Mouse (Mus musculus) CD8-positive naive resting alpha-beta T cell, adult 2 months (primary cell): ENCODE data around the gene Gnpnat1.
"Not testable (repeated sequence)": the region's sequence is repeated elsewhere in the genome, so short reads cannot be mapped to it uniquely, and the experiment has no call there.

Experiments
- DNase-seq, 2 experiments: peaks; one replicate each; pipeline ENCODE4 v3.0.0; 2022; ENCODE audit warnings: low read depth in 2 of 2, low spot score in 2 of 2

The Gnpnat1 gene

DNA sequence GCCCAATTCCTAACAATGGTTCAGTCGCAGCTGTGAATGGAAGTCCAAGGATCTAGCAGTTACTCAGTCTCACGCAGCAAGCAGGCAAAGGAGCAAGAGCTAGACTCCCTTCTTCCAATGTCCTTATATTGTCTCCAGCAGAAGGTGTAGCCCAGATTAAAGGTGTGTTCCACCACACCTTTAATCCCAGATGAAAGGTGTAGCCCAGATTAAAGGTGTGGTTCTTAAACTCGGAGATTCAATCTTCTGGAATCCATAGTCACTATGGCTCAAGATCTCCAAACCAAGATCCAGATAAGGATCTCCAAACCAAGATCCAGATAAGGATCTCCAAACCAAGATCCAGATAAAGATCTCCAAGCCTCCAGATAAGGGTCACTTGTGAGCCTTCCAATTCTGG, at the start of gene Gnpnat1:
TSS of gene Gnpnat1 (minus strand) at position 101 of the 400 bp plus-strand sequence.
- DNase-seq = not testable (repeated sequence)

DNA sequence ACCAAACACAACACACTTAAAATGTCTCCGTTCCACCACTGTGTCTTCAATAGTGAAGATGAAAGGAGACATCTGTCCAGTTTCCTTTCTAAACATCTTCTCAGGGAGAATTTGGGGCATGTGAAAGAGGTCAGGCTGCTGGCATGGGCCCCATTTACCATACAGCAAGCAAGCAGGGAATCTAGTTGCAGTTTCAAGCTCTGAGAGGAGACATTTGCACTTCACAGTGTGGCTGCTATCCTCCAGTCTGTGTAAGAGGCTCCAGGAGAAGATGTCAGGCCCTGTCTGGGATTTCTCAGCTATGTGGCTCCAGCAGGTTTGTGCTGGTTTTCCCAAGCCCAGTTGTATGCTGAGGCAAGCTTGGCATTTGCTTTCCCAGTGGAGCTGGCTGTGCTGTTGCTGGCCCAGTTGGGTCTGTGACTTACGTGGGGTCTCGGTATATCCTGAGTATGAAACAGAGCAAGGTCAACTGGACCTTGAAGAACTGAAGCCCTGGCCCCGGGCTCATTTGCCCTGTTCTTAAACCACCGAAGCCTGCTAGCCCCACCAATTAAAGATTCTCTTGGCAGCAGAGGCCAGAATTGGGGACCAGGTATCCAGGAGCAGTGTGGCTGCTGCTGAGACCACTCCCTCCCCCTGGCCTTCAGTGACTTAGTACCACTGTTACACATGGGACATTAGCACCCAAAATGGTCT, 49.0 kb upstream of the Gnpnat1 start:
- no peak for DNase-seq

DNA sequence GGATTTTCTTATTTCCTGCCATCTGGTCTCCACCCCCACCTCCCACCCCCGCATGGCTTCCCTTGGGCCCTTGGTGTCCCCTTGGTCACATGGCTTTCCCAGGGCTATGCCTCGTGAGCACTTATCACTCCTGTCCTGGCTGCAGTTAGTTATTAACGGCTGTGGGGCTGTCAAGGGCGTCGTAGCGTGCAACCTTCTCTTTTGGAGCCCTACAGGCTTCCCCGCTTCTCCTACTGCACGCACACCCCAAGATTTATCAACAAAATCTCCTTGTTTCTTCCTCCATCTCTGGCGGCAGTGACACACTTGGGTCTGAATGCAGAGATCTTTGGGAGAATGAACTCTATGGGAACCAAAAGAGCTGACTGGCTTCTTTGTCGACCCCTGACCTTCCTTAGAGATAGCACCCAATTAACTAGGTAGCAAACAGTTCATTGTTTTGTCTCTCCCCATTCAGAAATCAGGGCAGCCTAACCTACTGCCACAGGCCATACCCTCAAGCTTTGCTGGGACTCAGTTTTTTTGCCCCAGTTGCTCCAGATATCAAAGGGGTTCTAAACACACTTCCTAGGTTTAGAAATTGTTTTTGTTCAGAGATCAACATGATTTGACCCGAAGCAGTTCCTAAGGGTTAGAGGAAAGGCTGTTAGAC, 48.3 kb upstream of the Gnpnat1 start:
- no peak for DNase-seq

DNA sequence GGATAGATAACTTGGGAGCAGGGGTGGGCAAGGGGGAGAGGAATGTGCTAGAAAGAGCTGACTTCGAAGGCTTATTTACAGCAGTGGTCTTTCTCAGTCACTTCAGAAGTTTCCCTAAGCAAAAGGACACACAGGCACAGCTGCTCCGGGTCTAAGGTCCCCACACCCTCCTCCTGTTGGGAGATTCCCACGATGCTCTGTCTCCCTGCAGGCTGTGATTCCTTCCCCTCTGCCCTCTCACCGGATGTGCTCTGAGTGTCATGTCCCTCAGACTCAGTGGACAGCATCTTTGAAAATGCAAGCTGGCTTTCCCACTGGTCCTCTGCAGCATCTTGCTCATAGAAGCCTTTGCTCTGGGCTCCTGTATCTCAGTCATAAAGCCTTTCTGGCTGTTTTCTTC, 47.4 kb upstream of the Gnpnat1 start:
- no peak for DNase-seq

DNA sequence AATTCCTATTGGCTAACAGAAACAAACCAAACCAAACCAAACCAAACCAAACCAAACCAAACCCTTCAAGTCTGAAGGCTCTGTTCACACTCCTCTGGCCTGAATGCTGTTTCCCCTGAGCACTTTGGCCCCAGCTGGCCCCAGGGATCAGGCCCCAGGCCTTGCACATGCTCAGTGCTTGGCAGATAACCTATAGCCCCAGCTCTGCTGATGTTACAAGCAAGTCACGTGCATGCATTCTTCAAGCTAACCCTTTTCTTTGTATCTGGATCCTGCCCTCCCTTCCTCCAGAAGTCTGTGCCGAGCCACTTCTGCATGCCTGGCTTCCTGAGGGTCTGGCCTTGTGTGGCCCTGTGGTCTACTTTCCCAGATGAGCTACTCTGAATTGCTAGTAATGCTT, 46.4 kb upstream of the Gnpnat1 start:
- no peak for DNase-seq

DNA sequence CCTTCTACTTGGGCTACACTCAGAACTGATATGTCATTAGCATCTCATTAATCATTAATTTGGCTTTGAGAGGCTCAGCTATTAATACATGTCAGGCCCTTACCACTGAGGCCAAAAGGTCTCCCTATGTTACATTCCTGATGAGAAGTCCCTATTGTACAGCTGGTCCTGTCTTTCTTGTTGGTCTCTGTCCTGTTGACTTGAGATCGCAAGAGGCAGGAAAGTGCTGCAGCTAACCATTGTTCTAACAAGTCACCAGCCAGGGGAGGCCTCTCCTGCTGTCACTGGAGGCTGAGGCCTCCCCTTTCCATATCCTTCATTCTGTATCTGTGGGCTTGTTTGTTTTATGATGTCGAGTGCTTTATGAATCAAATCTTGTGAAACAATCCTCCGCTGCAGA, 42.1 kb upstream of the Gnpnat1 start:
- no peak for DNase-seq

DNA sequence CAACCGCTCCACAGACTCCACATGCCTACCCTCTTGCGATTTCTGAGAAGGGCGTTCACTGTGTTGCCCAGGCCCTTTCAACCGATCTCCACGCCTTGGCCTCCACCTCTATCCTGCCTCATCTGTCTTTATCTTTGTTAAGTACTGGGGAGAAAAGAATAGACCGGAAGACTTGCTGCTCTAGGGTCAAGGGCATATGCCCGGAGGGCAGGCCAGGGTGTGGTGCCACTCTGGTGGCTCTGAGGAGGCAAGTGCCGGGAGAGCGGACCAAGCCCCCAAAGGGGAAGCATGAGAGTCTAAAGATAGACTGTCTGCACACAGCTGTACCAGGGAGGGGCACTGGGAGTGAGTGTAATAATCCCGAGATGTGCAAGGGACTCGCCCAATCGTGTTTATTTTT, 40.7 kb upstream of the Gnpnat1 start:
- DNase-seq = no peak

DNA sequence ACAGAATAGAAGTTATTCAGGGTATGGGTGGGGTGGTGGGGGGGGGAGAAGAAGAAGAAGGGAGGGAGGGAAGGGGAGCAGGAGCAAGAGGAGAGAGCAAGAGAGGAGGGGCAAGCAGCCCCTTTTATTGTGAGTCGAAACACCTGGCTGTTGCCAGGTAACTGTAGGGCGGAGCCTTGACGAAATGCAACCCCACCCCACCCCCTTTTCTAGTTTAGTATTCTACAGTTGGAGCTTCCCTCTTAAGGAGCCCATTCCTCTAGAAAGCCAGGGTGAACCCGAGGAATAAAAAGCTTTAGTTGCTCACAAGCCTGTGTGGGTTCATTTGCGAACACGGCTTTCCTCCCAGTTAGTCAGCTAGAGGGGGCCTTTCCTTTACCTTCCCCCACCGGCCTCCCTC, 40.2 kb upstream of the Gnpnat1 start:
- no peak for DNase-seq

DNA sequence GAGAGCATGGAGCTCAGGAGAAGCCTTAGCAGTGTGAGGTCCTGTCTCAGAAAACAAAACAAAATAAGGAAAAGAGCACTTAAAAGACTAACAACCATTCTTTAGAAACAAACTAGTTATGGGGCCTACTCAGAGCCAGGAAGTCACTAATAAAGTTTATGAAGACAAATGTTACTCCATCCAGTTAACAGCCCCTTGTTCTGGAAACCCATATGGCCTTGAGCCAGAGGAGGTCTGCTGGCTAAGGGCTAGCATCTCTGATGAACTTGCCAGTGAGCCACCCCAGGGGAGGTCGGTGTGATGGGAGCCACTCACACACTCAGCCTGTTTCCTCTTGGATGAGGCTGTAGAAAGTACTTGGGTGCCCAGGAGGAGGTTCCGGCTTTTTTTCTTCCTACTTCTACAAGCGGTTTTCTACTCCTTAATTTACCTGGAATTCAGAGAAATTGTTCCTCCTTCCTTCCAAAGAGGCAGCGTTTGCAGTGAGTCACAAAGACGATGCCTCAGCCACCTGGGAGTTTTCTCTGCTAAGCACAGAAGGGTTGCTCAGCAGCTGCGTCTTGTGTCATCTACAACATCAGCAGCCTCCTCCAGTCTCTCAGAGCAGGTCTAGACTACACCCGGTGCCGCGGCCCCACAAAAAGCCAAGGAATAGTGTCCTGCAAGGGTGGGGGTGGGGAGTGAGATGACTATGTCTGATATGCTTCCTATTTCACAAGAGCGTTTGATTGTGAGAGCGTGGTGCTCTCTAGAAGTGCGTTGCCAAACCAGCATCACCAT, 38.3 kb upstream of the Gnpnat1 start:
- DNase-seq = no peak

DNA sequence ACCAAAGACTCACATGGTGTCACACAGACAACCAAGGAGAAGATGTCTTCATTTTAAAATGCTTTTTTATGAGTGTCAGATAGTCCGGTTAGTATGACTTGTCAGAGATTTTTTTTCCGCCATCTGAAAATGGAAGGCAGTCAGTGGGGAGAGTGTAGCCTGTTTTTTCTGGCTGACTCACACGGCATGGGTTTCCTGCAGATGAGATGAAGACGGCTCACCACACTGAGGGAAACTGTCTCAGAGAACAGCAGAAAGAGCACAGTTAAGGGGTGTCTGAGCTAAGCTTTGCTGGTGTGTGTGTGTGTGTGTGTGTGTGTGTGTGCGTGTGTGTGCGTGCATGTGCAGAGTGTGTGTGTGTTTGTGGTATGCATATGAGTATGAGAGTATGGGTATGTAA, 36.6 kb upstream of the Gnpnat1 start:
- no peak for DNase-seq

DNA sequence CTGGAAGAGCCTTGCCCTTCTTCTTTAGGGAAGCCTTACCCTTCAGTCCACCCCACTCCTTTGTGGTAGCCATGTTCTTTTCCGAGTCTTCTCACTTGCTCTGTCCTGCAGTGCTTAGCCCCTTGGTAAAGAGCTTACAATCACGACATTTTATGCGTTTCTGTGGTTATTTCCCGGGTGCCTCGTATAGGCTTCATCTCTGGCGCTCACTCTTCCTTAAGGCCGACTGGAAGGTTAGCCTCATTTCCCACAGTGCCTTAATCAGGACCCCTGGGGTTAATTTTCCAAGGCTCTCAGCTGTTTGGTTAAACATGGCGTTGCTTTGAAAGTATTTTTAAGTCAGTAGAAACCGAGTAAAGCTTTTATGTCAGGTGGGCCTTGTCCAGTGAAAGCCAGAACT, 34.7 kb upstream of the Gnpnat1 start:
- DNase-seq = no peak

DNA sequence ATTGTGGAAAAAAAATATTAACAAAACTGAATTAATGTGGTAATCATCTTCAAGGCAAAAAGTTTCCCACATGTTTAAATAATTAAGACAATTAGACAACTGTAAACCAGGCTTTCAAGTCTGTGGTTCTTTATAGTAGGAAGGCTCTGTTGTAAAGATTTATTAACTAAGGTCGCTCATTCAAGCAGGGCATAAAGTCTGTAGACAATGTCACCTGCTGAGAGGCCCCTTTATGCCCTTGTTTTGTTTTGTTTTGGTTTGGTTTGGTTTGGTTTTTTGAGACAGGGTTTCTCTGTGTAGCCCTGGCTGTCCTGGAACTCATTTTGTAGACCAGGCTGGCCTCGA, 34.2 kb upstream of the Gnpnat1 start:
- no peak for DNase-seq

DNA sequence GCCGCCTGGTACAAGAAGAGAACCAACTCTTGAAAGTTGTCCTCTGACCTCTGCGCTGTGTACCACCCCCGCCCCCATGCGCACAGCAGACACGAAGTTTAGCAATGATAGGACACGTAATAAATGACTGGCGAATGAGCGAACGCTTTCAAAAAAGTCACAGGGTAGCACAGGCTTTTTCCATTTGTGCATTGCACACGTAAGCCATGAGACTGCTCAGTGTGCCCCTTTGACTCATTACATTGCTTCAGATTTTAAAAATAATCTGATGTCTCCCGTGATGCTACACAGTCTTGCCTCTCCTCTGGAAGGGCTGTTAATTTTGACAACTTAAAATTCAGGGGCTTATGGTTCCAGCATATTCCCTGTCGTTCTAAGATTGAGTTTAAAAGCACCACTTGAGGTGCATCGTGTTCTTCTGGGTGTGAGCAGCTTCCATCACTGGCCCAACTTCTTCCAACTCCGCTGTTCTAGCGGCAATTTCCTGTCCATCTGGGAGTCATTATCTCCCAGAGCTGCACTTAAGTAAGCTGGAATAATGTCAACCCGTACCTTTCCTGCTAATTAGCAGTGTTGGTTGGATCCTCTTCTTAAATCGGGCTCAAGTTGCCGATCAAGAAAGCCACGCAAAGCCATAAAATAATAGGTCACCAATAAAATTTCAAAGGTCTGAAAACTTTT, 33.7 kb upstream of the Gnpnat1 start:
- no peak for DNase-seq

DNA sequence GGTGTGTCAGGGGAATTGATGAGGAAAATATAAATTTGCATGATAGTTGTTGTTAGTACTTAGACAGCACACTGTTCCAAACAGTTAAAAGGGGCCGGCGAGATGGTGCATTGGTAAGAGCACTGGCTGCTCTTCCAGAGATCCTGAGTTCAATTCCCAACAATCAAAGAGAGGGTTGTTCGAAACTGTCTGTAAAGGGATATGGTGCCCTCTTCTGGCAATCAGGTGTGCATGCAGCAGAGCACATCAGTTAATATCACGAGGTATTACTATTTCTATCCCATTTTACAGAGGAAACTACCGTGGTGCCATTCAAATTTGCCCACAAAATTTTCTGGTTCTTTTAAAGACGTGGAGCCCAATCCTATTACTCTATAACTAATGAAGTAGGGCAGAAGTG, 29.5 kb upstream of the Gnpnat1 start:
- DNase-seq = no peak

DNA sequence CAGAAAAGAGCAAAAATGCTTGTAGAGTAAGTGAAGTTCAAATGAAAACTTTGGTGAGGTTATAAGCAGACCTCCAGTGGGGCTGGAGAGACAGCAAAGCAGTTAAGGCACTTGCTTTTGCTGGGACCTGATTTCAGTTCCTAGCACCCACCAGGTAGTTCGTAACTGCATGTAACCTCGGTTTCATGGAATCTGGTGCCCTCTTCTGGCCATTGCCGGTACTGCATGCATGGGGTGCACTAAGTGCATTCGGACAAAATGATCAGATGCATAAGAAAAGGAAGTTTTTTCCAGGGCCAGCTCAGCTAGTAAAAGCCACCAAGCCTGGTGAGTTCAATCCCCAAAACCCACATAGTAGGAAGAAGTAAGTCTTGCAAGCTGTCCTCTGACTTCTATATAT, 27.3 kb upstream of the Gnpnat1 start:
- no peak for DNase-seq

DNA sequence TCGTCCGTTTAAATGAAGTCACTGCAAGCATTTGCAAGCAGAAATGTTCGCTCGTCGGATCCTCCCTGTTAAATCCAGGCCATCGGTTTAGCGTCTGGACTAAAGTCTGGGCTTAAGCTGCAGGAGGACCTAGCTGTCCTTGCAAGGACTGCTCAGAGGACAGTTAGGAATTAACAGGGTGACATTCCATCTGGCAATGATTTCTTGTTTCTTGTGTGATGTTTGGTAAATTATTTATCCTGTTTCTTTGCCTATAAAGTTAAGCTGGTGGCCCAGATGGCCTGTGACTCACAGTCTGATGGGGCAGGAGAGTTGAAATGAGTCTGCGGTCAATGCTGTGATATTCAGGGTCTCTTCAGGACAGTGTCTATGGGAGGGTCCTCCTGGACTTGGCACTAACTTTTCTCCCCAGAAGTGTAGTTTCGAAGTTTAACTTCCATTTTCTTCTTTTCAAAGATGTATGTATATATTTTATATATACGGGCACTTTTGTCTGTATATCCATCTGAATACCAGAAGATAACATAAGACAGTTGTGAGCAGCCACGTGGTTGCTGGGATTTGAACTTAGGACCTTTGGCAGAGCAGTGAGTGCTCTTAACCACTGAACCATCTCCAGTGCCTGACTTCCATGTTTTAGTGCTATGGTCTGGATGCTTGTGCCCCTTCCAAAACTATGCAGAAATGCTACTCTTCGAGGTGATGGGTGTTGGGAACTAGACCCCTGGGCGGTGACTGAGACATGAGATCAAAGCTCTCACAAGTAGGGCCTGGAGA, 25.5 kb upstream of the Gnpnat1 start:
- no peak for DNase-seq

DNA sequence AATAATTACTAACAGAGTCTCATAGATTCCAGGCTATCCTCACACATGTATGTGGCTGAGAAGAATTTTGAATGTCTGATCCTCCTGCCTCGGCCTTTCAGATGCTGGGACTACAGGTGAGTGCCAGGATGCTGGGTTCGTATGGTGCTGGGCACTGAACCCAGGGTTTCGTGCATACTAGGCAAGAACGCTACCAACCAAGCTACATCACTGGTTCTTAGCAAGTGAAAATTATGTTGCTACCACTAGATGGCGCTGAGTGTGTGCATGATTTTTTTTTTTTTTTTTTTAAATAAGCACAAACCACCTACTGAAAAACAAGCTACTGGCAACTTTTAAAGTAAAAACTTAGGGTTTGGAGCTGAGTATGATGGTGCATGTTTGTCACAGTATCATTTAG, 18.5 kb upstream of the Gnpnat1 start:
- peak in 1 of 2 experiments; percentile 32 for DNase-seq

DNA sequence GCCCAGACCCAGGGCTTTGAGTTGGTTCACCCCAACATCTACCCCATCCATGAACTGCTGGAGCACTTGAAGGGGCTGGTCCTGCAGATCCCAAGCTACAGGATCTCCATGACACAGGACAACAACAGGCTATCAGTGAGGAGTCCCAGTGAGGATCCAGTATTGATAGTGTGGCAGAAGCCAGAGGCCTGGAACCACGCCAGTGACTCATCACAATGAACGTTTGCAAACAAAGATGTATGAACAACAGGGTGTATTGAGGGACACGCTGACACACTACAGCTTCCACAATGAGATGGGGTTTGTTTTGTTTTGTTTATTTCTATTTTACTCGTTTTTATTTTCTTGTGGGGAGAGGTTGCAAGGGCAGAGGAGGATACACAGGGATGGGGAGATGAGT, 17.7 kb upstream of the Gnpnat1 start:
- no peak for DNase-seq

DNA sequence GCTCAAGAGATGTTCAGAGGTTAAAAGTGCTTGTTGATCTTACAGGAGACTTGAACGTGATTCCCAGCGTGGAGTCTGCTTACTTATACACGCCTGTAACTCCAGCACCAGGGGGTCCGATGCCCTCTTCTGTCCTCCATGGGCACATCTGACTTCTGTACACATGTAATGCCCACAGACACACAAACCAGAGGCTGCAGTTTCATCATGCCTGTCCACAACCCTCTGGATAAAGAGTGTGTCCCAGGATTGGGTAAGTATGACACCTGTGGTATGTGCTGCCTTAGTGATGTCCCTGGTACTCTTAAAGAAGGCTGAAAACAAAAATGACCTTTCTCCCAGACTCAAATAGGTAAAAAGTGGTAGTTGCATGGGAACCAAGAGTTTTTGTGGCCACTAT, 14.6 kb upstream of the Gnpnat1 start:
- DNase-seq = no peak

DNA sequence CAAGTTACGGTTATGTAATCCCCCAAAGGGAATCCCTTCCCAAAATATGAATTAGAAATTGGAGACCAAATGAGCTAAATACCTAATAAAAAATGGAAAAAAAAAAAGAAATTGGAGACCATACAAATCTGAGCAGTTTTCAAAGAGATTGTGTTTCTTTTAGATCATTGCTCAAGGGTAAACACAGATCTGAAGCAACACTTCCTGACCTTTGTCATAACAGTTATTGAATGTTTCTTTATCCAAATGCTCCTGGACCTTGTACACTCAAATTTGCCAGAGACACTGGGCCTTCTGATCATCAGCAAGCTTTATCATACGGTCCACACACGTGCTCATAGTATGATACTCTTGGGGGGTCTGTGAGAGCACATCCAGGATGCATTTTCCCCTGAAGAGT, 13.8 kb upstream of the Gnpnat1 start:
- no peak for DNase-seq

DNA sequence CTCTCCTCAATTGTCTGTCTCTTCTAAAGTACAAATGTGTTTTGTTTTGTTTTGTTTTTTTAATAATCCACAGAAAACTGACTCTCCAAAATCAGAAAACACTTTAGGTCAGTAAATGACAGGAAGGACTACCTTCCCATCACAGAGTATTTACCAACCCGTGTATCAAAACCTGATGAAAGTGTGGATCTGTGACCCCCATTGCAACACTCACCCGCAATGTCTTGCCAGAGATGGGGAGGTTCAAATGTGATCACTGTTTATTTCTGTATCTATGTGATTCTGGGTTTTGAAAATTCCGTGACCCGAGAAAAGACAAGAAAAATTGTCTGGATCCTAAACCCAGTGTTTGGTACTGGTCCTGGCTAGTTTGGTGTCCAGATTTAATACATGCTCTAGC, 11.6 kb upstream of the Gnpnat1 start:
- no peak for DNase-seq
